Comparison of ENCODE assay signal across 5 mouse cellular contexts in genomic region chr13:62293331-62293730, GRCm38 (mm10).
DNase-seq lines count a peak whose midpoint lies in the region.

No protein-coding gene starts in this region.

- peak; percentile 21 for DNase-seq in 416B (ENCODE audit: low read depth)
- DNase-seq in adrenal gland, adult 2 months: peak; percentile 65
- DNase-seq in adrenal gland, postnatal 10 days: peak; percentile 4
- DNase-seq in adrenal gland, postnatal 25 days: peak; percentile 1
- peak; percentile 0 to 12 for DNase-seq in kidney, adult 8-10 months

Comparison
In these comparisons a context has a peak if more than half of its experiments do, and no peak if none do; other contexts are left out.
1. Peak in every context shown above with its lines: DNase-seq.
2. DNase-seq: peak in every context shown above with its lines; median percentile 65 in adrenal gland, adult 2 months; 21 in 416B; 6 in kidney, adult 8-10 months; 4 in adrenal gland, postnatal 10 days; 1 in adrenal gland, postnatal 25 days.